Mouse (Mus musculus): Measurements from ENCODE around the gene Pam.

Gene Pam

DNA sequence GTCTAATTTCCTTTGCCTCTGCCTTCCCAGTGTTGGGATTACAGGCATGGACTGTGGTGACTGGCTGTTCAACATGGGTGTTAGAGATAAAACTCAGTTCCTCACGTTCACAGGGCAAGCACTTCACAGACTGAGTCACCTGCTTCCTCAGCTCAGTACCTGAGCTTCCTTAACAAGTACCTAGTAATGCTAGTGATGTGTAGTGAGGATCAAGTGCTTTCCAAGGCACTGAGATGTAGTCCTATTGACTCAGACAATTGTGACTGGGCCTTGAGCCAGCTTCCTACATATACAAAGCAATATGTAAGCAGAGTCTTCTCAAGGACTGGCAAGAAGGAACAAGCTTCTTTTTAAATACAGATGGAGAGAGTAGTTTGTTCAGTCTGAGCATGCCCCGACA, 131.7 kb downstream of the Pam start:
- ATAC-seq (ENCODE audit: low TSS enrichment), result peak; percentile 35

DNA sequence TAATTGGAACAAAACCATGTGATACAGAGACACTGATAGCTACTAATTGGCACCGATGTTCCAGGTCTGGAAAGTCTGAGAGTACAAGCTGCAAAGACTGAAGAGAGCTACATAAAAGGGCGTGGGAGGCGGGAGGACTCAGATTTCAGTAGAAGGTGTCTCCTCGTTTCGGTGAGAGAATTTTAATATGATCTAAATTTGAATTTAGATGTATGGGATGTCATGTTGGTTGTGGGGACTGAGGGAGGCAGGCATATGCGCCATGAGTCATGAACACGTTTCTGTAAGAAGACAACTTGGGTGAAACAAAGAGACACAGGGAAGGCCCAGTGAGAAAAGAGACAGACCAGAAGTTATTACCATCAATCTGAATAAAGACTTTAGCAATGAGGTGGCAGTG, 133.3 kb downstream of the Pam start:
- peak; percentile 87 for ATAC-seq (ENCODE audit: low TSS enrichment)

DNA sequence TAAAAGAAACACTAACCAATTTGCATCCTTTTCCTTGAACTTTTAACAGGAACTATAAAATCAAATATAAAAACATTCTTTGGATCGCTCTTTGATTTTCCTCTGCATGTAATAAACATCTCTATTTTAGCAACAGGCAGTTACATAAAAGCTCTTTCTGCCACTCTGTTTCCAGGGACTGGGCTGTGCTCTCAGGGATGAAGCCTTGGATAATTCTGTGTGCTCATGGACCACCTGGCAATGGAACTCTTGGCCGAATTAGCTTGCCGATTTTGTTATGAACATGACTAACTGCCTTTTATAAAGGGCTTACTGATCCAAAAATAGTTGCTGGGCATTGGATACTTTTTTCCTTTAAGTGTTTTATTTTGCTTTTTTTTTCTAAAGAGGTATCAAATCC, 134.8 kb downstream of the Pam start:
- ATAC-seq (ENCODE audit: low TSS enrichment), result no peak

DNA sequence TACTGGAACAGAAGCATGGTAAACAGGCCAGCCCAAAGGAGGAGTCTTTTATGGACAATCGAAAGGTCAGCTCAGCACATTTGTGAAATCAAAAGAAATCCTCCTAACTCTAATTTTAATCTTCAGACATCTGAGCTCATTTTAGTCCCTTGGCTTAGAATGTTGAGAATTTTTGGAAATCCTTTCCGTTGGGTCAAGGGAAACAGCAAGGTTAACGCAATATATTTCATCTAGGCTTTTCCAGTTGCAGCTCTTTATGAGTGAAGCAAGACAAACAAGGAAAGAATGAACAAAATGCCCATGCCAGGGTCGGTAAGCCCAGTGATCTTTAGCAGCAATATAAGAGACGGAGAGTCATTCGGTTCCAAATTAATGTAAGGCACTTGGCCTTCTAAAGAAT, 135.3 kb downstream of the Pam start:
- ATAC-seq (ENCODE audit: low TSS enrichment), result no peak

DNA sequence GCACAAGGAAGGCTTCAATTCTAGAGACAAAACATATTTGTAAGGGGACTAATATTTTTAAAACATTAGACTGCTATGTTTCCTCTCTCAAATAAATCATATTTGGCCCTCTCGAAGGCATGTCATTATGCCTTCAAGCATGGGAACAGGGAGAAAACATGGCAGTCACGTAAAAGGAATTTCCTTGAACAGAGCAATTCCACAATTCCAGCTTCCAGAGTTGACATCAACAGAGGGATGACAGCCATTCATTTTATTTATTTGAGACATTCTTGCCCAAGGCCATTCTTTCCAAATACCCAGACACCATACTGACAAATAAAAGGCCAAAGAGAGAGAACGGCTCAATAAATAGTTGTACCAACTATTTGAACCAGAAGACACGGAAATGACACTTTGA, 136.7 kb downstream of the Pam start:
- no peak for ATAC-seq (ENCODE audit: low TSS enrichment)

DNA sequence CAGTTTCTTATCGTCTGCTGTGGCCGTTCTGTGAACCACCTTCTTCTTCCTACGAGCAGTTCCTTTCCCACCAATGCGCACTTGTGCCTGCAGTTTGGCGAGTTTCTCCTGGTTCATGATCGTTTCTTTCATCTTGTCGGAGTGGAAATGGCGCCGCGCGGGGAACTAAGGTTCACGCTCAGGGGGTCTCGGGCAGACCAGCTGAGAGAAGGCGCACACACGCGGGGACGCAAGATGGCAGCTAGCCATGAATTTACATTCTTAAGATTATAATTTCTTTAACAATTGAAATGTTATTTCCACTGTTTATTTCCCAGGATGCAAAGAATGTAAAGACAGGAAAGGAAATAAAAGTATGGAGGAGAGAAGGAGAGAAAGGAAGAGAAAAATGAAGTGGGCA, 146.2 kb downstream of the Pam start:
- peak; percentile 46; the same call in 1 of the 2 replicates for ATAC-seq (ENCODE audit: low TSS enrichment)

DNA sequence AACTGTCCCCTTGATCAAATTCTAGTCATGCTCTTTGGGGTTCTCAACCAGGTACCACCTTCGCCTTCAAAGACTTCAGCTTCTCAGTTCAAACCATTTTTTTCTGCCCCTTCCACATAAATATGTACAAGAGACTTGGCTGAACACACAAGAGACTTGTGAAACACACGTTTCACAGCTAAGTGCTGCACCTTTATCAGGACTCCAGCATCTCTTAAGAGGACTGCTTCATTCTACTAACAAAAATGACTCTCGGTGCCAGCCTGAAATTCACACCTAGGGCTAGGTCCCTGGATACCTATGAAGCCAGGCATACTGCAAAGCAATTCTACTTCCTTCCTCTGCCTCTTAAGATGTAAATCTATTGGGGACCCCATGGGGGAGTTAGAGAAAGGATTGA, 148.3 kb downstream of the Pam start:
- ATAC-seq (ENCODE audit: low TSS enrichment), result no peak

DNA sequence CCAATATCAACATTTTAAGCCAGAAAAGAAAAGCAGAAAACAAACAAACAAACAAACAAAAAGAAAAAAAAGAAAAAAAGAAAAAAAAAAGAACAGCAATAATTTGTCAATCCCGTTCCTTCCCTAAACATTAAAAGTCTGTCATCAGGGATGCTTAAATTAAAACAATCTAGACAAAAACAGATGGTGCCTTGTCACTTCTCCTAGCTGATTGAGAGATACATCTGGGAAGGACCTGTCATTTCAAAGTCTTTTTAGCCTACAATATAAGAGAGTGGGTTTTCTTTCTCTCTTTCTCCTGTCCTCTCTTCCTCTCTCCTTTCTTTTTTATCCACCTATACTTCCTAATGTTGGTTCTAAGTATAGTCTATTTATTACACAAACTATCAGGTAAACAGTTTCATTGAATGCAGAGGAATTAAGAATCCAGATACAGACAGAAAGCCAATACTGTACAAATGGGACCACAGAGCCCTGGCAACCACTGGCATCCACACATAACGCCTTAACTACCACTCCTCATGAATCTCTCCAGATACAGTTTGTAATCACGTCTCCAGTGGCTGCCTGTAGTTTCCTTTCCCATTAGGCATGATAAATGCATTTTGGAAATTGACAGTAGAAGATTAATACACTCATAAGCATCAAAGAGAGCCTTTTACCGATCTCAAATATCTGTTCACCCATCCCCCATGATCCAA, 151.4 kb downstream of the Pam start:
- no peak for ATAC-seq (ENCODE audit: low TSS enrichment)

DNA sequence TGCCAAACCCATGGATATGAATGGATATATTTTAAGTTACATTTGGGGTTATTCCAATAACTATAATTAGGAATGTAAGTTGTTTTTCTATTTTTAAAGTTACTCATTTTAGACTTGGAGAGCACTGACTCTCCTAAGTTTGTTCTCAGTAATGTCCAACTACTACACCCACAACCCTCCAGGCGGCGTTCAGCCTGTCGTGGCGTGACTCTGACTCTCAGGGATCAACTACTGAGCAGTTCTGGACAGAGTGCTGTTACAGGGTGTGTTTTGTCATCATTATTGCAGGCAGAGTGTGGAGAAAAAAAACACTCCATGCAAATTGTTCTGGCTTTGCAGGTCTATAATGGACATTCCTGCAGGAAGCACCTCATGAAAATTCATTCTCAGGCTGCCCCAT, 152.0 kb downstream of the Pam start:
- peak; percentile 83 for ATAC-seq (ENCODE audit: low TSS enrichment)

DNA sequence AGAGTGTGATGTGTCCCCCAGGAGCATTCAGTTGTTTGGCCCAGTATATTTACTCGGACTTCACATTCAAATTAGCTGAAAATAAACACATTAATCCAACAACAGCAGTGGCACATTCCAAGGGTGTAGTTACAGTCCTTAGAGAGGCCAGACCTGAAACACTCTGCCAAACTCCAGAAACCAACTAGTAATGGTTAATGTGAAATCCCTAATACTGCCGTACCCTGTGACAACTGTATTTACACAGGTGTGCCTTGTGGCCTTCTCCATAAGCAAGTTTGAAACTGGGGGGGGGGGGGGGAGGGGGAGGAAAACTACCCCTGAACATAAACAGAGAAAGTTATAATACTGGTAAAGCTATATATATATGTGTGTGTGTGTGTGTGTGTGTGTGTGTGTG, 152.5 kb downstream of the Pam start:
- ATAC-seq (ENCODE audit: low TSS enrichment), result no peak

DNA sequence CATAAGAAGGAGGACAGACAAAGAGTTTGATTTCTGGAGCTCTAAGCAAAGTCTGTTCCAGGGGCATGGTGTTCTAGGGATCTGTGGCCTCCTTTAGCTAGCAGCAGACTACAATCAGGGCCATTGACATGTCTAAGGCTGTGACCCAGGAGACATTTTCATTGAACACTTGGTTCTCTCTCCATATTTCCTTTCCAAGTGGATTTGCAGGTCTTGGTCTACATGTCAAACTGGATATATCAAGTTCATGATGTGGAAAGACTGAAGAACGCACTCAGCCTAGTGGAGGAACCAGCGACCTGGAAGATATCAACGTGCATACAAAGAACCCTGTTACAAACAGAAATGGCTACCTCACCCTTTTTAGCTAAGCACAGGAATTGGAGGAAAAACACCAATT, 156.9 kb downstream of the Pam start:
- ATAC-seq (ENCODE audit: low TSS enrichment), result no peak

DNA sequence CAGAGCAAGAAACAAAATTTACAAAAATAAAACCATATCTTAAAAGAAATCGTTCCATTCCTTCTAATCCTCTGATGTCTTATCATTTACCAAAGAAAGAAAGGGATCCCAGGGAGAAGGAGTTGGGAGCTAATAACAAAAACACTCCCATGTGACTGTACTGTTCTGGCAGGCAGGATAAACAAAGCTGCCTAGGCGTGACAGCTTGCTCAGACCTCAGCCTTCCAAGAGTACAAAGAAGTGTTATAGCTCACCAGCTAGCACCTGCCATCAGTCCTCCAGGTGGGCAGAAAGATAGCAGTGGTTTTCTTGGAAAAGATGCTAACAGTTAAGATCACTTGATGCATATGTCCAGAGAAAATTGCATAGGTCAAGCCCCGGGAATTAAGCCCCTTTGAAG, 157.4 kb downstream of the Pam start:
- peak; percentile 54; the same call in 1 of the 2 replicates for ATAC-seq (ENCODE audit: low TSS enrichment)

DNA sequence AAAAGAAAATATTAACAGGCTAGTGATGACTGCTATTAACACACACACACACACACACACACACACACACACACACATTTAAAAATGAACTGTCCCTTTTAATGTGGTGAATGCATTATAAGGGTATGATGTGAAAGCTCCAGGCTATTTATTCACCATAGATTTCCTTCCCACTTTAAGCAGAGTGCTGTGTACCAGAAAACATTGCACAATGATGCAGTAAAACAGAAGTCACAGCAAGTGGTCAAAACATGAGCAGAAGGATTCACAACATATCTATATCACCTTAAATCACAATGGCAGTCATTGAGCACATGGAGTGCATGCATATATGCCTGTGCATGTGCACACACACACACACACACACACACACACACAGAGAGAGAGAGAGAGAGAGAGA, 160.5 kb downstream of the Pam start:
- ATAC-seq (ENCODE audit: low TSS enrichment), result no peak

DNA sequence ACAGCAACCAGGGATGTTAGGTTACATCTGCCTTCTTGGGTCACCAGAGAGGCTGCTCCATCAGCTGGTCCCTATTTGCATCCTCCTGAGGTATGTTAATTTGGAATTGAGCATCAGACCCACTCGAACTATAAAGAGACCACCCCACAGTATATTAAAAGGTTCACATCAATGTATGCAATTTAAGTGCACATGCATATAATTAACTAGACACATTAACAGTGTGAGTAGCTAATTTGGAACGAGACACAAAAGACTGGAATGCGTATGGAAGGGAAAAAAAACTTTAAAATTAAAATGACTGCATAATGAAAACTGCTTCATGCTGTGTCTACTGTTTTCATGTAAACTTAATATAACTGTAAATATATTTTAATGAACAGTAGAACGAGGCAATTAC, 164.2 kb downstream of the Pam start:
- ATAC-seq (ENCODE audit: low TSS enrichment), result no peak

DNA sequence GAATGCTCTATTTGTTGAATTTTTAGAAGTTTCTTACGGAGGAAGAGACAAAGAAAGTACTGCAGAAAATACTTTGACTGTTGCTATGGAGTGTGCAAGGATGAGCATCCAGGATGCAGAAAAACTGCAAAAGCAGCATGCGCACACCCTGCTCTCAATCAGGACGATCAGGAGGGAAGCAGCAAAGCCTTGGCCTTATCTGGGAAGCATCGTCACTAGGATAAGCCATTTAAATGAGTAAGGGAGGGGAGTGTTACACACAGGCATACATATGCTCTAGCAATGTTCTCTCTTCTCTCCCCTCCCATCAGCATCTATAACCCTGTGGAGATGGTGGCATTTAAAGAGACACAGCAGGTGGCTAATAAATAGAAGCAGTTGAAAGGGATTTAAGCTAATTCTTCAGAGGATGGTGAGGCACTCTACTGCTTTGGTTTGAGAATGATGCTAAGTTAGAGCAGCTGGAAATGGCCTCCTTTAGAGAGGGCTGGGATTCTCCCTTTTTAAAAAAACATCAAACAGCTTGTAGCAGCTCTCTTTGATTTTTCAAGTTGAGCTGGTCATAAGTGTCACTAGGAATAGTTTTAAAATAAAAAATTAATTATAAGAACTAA, 165.9 kb downstream of the Pam start:
- peak; percentile 76 for ATAC-seq (ENCODE audit: low TSS enrichment)

DNA sequence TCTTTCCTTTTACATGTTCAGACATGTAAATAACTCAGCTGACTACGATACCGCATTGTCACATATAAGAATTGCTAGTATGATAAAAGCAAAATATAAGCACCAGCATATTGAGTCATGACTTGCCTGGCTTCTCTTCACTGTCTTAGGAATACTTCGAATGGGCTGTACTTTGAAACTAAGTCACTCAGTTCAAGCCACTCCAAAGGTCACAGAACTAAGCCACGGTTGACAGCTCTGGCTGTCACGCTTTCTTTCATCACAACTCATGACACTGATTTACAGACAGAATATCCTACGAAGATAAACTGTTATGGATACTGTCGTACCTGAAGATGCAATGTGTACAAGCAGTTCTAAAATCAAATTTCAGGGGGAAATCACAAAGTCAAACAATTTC, 168.7 kb downstream of the Pam start:
- no peak for ATAC-seq (ENCODE audit: low TSS enrichment)

DNA sequence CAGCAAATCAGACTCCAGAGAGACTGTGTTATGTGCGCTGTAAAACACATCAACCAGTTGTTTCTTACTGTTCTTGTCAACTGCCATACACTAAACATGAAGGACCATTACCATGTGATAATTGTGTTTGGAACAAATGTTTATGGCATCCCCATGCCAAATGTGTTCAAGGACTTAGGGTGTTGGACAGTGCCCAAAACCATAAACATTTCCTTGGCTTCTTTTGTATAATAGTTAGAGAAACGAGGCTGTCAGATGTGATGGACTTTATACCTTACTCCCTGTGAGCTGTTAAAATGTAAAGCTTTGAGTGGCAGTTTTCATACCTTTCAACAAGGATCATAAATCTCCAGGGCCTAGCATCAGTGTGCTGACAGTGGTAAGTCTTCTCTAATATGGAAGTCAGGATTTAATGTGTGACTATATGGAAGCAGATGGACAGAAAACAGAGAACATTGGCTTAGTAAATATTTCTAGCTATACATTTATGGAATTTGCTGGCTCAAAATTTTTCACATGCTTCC, 169.4 kb downstream of the Pam start:
- ATAC-seq (ENCODE audit: low TSS enrichment), result no peak

DNA sequence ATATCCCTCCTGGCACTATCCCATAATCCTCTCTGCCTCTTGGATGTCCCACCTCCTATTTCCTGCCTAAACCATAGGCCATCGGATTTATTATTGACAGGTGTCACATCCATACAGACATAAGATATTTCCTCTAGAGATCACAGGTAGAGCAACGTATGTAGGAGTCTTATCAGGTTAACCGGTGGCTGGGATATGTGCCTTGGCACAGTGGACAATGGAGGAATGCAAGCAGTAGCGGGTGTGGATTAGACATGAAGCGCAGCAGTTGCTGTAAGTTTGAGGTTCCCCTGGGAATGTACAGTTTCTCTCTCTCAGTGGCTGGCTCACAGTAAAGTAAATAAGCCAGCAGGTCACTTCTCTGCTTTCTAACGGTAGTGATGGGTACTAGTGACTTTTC, 173.1 kb downstream of the Pam start:
- no peak for ATAC-seq (ENCODE audit: low TSS enrichment)

DNA sequence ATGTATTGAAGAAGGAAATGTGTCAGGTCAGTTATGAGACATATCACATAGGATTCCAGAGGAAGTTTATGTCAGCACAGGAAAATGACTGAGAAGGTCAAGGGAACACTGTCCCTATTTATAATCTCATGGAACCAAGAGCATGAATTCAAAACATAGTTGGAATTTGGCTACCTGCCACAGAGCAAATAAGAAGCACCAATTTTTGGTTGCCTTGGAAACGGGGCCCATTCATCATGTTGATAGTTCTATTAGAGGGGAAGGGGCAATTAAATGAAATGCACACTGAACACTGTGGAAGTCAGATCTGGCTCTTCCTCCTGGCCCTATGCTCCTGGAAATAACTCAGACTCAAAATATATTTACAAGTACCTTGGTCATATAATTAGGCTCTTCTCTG, 173.6 kb downstream of the Pam start:
- ATAC-seq (ENCODE audit: low TSS enrichment), result no peak

DNA sequence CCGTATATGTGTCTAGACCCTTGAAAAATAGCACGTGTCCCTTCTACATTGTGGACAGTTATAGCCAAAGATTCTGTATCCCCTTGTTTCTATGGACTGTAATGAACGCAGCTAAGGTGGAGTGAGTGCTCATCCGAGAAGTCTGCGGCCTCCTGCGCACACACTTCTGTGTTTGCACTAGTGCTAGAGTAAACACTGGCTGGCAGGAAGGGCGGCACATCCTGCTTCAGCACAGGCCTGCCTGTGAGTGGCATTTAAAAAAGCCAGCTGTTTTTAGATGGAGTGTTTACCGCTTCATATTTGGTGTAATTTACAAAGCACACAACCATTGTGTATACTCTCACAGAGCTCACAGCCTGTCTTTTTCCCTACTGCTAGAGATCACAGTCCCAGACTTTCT, 177.0 kb downstream of the Pam start:
- ATAC-seq (ENCODE audit: low TSS enrichment), result no peak

DNA sequence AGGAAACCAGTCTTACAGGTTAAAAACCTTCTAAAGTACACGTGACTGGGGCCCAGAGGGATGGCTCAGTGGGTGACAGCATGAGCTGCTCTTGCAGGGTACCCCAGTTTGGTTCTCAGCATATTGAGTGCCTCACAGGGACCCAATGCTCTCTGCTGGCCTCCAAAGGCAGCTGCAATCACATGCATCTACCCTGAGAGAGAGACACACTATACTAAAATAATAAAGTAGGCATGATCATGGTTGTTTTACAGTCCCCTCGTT, 178.5 kb downstream of the Pam start:
- ATAC-seq (ENCODE audit: low TSS enrichment), result no peak; the same call in 1 of the 2 replicates

DNA sequence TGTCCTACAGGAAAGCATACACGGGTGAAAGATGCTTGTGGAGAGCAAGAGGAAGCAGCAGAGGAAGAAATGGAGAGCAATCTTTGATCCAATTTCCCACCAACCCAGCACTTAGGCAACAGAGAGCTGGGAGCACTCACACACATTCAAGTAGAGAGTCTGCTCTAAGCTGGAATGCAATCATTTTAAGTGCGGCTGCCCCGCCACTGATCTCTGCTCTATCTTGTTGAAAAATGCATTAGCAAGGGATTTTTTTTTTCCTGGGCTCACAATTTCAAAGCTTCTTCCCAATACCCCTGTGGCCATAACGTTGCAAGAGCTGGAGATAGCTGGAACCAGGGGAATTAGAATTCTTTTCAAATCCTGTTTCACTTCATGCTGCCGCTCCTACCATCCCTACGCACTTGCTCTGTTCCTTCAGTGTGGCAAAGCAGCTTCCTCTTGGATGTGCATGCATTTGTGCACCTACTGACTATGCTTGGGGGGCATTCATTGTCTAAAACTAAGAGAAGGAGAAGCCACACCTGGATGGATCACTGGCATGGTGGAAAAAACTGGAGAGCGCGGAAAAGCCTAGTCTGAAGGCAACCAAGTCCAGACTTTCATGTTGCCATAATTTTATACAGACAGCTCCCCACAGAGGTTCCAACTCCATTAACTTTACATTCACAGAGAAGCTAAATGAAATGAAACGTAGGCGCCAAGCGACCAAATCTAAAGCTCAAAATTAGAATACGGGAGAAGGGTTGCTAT, 179.1 kb downstream of the Pam start:
- ATAC-seq (ENCODE audit: low TSS enrichment), result peak; percentile 69

DNA sequence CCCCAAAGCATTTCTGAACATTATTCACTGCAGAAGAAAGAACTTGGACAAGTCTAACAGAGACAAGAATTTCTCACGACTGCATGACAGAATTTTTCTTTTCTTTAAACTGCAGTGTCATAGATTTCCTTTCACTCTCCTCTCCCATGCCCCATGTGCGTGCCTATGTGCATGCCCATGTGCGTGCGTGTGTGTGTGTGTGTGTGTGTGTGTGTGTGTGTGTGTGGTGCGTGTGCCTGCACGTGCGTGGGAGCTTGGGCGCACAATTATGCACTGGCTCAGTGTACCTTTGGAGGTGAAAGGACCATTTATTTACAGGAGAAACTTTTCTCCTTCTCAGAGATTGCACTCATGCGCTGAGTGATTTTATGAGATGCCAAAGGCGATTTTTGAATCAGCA, 179.7 kb downstream of the Pam start:
- peak; percentile 24 for ATAC-seq (ENCODE audit: low TSS enrichment)

All from frontal cortex, adult (tissue).